Mouse (Mus musculus) liver, adult 2 months (tissue): ENCODE data around the gene Cst13.

Source experiments
- CTCF ChIP-seq: fragments of 200-500 bp; IDR thresholded peaks from 2 replicates; pipeline ENCODE4 v1.5.1; 2011; ENCODE audit warnings: low read depth, low read length, control low read depth
- POLR2A ChIP-seq: fragments of 200-500 bp; IDR thresholded peaks from 2 replicates; pipeline ENCODE4 v1.6.1; 2011; ENCODE audit warnings: low read length, control low read depth; ENCODE audit not compliant: insufficient read depth; ENCODE audit errors: extremely low read depth

GRCm38 (mm10) chr2:148870526-148870925 lies 50.6 kb downstream of the Cst13 start:
- no peak for TF ChIP-seq CTCF
- no peak for TF ChIP-seq POLR2A
